Mouse (Mus musculus): Measurements from ENCODE around the gene Ttll9. TPM values are rescaled to one million over a fixed set of nuclear protein-coding genes. Genes with fewer than 3 reads are reported as not detected.

The Ttll9 gene
- polyA plus RNA-seq, 1 experiment from 2014 or later = 1.1 TPM

- ATAC-seq (ENCODE audit: low FRiP score, low TSS enrichment) = peak; percentile 81
- 3% methylated on average over 34 of the region's 58 CpGs for WGBS
- no peak overlapping the region for H3K27ac ChIP-seq (ENCODE audit: low read depth, low read length)
- no peak overlapping the region for H3K9ac ChIP-seq (ENCODE audit: low read depth, low read length)
- peaks cover 5% of the 10 kb centered on the region; the same call in 1 of the 2 replicates for H3K4me1 ChIP-seq (ENCODE audit: control insufficient read depth, insufficient read depth, low read length)
- no peaks in the 10 kb centered on the region for H3K36me3 ChIP-seq (ENCODE audit: control insufficient read depth, insufficient read depth, low read length)
- peak overlapping the region; percentile 97 for H3K4me2 ChIP-seq (replicated peaks; ENCODE audit: low read depth, low read length)
- H3K9me3 ChIP-seq (ENCODE audit: control insufficient read depth, low read length) = no peaks in the 10 kb centered on the region
- peak overlapping the region; percentile 48 for H3K4me3 ChIP-seq (ENCODE audit: low read length)
- peaks cover 53% of the 10 kb centered on the region for H3K27me3 ChIP-seq (ENCODE audit: control insufficient read depth, insufficient read depth, low read length)
Observed at GRCm38 (mm10) chr2:153032083-153032842, 70.0 kb downstream of the Ttll9 start.

GRCm38 (mm10) chr2:153032973-153033372 lies 70.7 kb downstream of the Ttll9 start:
- Histone ChIP-seq H3K9me3 (ENCODE audit: control insufficient read depth, low read length) (no peaks in the 10 kb centered on the region), H3K36me3 (ENCODE audit: control insufficient read depth, insufficient read depth, low read length) (no peaks in the 10 kb centered on the region), H3K4me3 (ENCODE audit: low read length) (no peak overlapping the region), H3K9ac (ENCODE audit: low read depth, low read length) (no peak overlapping the region), H3K27me3 (ENCODE audit: control insufficient read depth, insufficient read depth, low read length) (peaks cover 53% of the 10 kb centered on the region), H3K27ac (ENCODE audit: low read depth, low read length) (no peak overlapping the region), H3K4me2 (replicated peaks; ENCODE audit: low read depth, low read length) (no peak overlapping the region), H3K4me1 (ENCODE audit: control insufficient read depth, insufficient read depth, low read length) (peaks cover 5% of the 10 kb centered on the region; the same call in 1 of the 2 replicates)
- no peak for ATAC-seq (ENCODE audit: low FRiP score, low TSS enrichment)
- WGBS = 20% methylated on average over 4 of the region's 4 CpGs

GRCm38 (mm10) chr2:153033545-153034230 lies 71.4 kb downstream of the Ttll9 start:
- WGBS = 77% methylated on average over 5 of the region's 5 CpGs
- no peak for ATAC-seq (ENCODE audit: low FRiP score, low TSS enrichment)
- peaks cover 52% of the 10 kb centered on the region for H3K27me3 ChIP-seq (ENCODE audit: control insufficient read depth, insufficient read depth, low read length)

GRCm38 (mm10) chr2:153036690-153037089 lies 74.4 kb downstream of the Ttll9 start:
- WGBS = 7% methylated on average over 2 of the region's 2 CpGs
- H3K36me3 ChIP-seq (ENCODE audit: control insufficient read depth, insufficient read depth, low read length) = no peaks in the 10 kb centered on the region
- H3K27ac ChIP-seq (ENCODE audit: low read depth, low read length) = no peak overlapping the region
- H3K9ac ChIP-seq (ENCODE audit: low read depth, low read length) = no peak overlapping the region
- peaks cover 2% of the 10 kb centered on the region; the same call in 1 of the 2 replicates for H3K4me1 ChIP-seq (ENCODE audit: control insufficient read depth, insufficient read depth, low read length)
- no peaks in the 10 kb centered on the region for H3K9me3 ChIP-seq (ENCODE audit: control insufficient read depth, low read length)
- no peak for ATAC-seq (ENCODE audit: low FRiP score, low TSS enrichment)
- no peak overlapping the region for H3K4me2 ChIP-seq (replicated peaks; ENCODE audit: low read depth, low read length)
- H3K4me3 ChIP-seq (ENCODE audit: low read length) = no peak overlapping the region
- peaks cover 24% of the 10 kb centered on the region for H3K27me3 ChIP-seq (ENCODE audit: control insufficient read depth, insufficient read depth, low read length)

More at GRCm38 (mm10) chr2:153033545-153034230, 71.4 kb downstream of the Ttll9 start:
- H3K4me3 ChIP-seq (ENCODE audit: low read length) = no peak overlapping the region
- H3K9me3 ChIP-seq (ENCODE audit: control insufficient read depth, low read length) = no peaks in the 10 kb centered on the region
- no peak overlapping the region for H3K4me2 ChIP-seq (replicated peaks; ENCODE audit: low read depth, low read length)
- peaks cover 5% of the 10 kb centered on the region; the same call in 1 of the 2 replicates for H3K4me1 ChIP-seq (ENCODE audit: control insufficient read depth, insufficient read depth, low read length)
- H3K9ac ChIP-seq (ENCODE audit: low read depth, low read length) = no peak overlapping the region
- H3K36me3 ChIP-seq (ENCODE audit: control insufficient read depth, insufficient read depth, low read length) = no peaks in the 10 kb centered on the region
- H3K27ac ChIP-seq (ENCODE audit: low read depth, low read length) = no peak overlapping the region

GRCm38 (mm10) chr2:153043886-153044285 lies 81.6 kb downstream of the Ttll9 start:
- Histone ChIP-seq H3K9me3 (ENCODE audit: control insufficient read depth, low read length) (no peaks in the 10 kb centered on the region), H3K4me1 (ENCODE audit: control insufficient read depth, insufficient read depth, low read length) (no peaks in the 10 kb centered on the region; the same call in 1 of the 2 replicates), H3K27ac (ENCODE audit: low read depth, low read length) (no peak overlapping the region), H3K36me3 (ENCODE audit: control insufficient read depth, insufficient read depth, low read length) (no peaks in the 10 kb centered on the region), H3K27me3 (ENCODE audit: control insufficient read depth, insufficient read depth, low read length) (no peaks in the 10 kb centered on the region), H3K9ac (ENCODE audit: low read depth, low read length) (no peak overlapping the region), H3K4me2 (replicated peaks; ENCODE audit: low read depth, low read length) (no peak overlapping the region), H3K4me3 (ENCODE audit: low read length) (no peak overlapping the region)
- WGBS = 59% methylated on average over 3 of the region's 3 CpGs
- no peak for ATAC-seq (ENCODE audit: low FRiP score, low TSS enrichment)

- H3K4me2 ChIP-seq (replicated peaks; ENCODE audit: low read depth, low read length) = no peak overlapping the region
- no peaks in the 10 kb centered on the region; the same call in 1 of the 2 replicates for H3K4me1 ChIP-seq (ENCODE audit: control insufficient read depth, insufficient read depth, low read length)
- H3K36me3 ChIP-seq (ENCODE audit: control insufficient read depth, insufficient read depth, low read length) = no peaks in the 10 kb centered on the region
- H3K9me3 ChIP-seq (ENCODE audit: control insufficient read depth, low read length) = no peaks in the 10 kb centered on the region
- 34% methylated on average over 8 of the region's 8 CpGs for WGBS
- no peaks in the 10 kb centered on the region for H3K27me3 ChIP-seq (ENCODE audit: control insufficient read depth, insufficient read depth, low read length)
- no peak for ATAC-seq (ENCODE audit: low FRiP score, low TSS enrichment)
- no peak overlapping the region for H3K27ac ChIP-seq (ENCODE audit: low read depth, low read length)
- no peak overlapping the region for H3K9ac ChIP-seq (ENCODE audit: low read depth, low read length)
- no peak overlapping the region for H3K4me3 ChIP-seq (ENCODE audit: low read length)
Observed at GRCm38 (mm10) chr2:153045884-153046299, 83.6 kb downstream of the Ttll9 start.

GRCm38 (mm10) chr2:153047828-153048465 lies 85.7 kb downstream of the Ttll9 start:
- ATAC-seq (ENCODE audit: low FRiP score, low TSS enrichment) = no peak
- Histone ChIP-seq H3K9ac (ENCODE audit: low read depth, low read length) (no peak overlapping the region), H3K36me3 (ENCODE audit: control insufficient read depth, insufficient read depth, low read length) (no peaks in the 10 kb centered on the region), H3K4me2 (replicated peaks; ENCODE audit: low read depth, low read length) (no peak overlapping the region), H3K27me3 (ENCODE audit: control insufficient read depth, insufficient read depth, low read length) (peaks cover 15% of the 10 kb centered on the region), H3K9me3 (ENCODE audit: control insufficient read depth, low read length) (no peaks in the 10 kb centered on the region), H3K27ac (ENCODE audit: low read depth, low read length) (no peak overlapping the region), H3K4me3 (ENCODE audit: low read length) (no peak overlapping the region), H3K4me1 (ENCODE audit: control insufficient read depth, insufficient read depth, low read length) (peaks cover 4% of the 10 kb centered on the region)
- WGBS = 42% methylated on average over 17 of the region's 17 CpGs

GRCm38 (mm10) chr2:153049288-153049996 lies 87.2 kb downstream of the Ttll9 start:
- Histone ChIP-seq H3K4me3 (ENCODE audit: low read length) (no peak overlapping the region), H3K4me2 (replicated peaks; ENCODE audit: low read depth, low read length) (no peak overlapping the region), H3K27ac (ENCODE audit: low read depth, low read length) (no peak overlapping the region), H3K4me1 (ENCODE audit: control insufficient read depth, insufficient read depth, low read length) (peaks cover 4% of the 10 kb centered on the region), H3K9me3 (ENCODE audit: control insufficient read depth, low read length) (no peaks in the 10 kb centered on the region), H3K9ac (ENCODE audit: low read depth, low read length) (no peak overlapping the region), H3K36me3 (ENCODE audit: control insufficient read depth, insufficient read depth, low read length) (no peaks in the 10 kb centered on the region), H3K27me3 (ENCODE audit: control insufficient read depth, insufficient read depth, low read length) (peaks cover 19% of the 10 kb centered on the region)
- 0 out of 2 replicates have a peak, but pooled peaks have one; percentile 22 for ATAC-seq (ENCODE audit: low FRiP score, low TSS enrichment)
- 20% methylated on average over 9 of the region's 9 CpGs for WGBS
